Mouse (Mus musculus): ENCODE results near the gene Top2a. TPM values are rescaled to one million over a fixed set of nuclear protein-coding genes. Genes with fewer than 3 reads are reported as not detected.

Gene Top2a
- polyA plus RNA-seq, 1 experiment from 2014 or later: 20.4 TPM

DNA sequence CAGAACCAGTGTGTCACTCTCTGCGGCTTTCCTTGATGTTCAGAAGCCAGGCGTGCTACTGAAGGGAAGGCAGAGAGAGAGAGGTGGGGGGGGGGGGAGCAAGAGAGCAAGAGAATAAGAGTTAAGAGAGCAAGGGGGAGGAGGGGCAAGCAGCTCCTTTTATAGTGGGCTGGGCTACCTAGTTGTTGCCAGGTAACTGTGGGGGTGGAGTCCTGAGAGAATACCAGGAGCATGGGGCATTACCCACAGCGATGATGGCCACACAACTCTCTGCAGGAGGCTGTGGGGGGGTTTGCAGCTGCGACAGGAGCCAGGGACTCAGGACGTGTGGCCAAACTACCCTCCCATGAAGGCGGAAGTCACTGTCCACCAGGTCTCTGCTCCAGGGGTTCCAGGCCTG, 1.9 kb upstream of the Top2a start:
- Histone ChIP-seq H3K9ac (ENCODE audit: low read depth, low read length) (no peak overlapping the region), H3K4me2 (ENCODE audit: low read length) (no peak overlapping the region), H3K4me1 (ENCODE audit: control insufficient read depth, insufficient read depth, low read length) (peaks cover 6% of the 10 kb centered on the region), H3K27me3 (ENCODE audit: control insufficient read depth, insufficient read depth, low read depth, low read length) (no peaks in the 10 kb centered on the region), H3K27ac (ENCODE audit: low read length) (no peak overlapping the region), H3K9me3 (replicated peaks; ENCODE audit: control insufficient read depth, low read length, poor library complexity, severe bottlenecking) (no peaks in the 10 kb centered on the region), H3K36me3 (ENCODE audit: control insufficient read depth, insufficient read depth, low read length) (no peaks in the 10 kb centered on the region), H3K4me3 (ENCODE audit: low read depth, low read length) (no peak overlapping the region)
- WGBS: 87% methylated on average over 6 of the region's 6 CpGs
- ATAC-seq: no peak

DNA sequence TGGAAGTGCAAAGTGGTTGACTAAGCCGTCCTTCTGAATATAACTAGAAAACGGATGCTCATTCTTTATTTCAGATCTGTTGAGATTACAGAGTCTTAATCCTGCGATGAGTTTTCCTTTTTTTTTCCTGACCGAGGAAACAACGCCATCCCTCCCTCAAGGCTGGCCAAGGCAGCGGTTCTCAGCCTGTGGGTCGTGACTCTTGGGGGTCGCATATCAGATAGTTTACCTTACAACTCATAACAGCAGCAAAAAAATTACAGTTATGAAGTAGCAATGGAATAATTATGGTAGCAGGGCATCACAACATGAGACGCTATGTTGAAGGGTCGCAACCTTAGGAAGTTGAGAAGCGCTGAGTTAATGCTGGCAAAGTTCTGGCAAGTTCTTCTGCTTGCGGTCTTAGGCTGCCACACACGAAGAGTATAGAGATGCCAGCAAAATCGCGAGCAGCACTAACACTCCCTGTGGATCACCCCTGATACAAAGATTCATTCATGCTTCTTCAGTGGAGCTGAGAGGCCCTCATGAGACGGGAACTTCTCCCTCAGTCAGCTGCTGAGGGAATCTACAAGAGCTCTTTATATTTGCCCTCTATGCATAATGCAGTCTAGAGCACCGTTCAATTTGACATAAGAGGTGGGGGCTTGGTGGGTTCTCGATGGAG, 612 bp upstream of the Top2a start:
- peak; percentile 40; the same call in 1 of the 2 replicates for ATAC-seq
- H3K4me1 ChIP-seq (ENCODE audit: control insufficient read depth, insufficient read depth, low read length): peaks cover 6% of the 10 kb centered on the region
- H3K27ac ChIP-seq (ENCODE audit: low read length): no peak overlapping the region
- H3K9ac ChIP-seq (ENCODE audit: low read depth, low read length): peak overlapping the region; percentile 60; the same call in 1 of the 2 replicates
- H3K36me3 ChIP-seq (ENCODE audit: control insufficient read depth, insufficient read depth, low read length): no peaks in the 10 kb centered on the region
- peak overlapping the region; percentile 43 for H3K4me3 ChIP-seq (ENCODE audit: low read depth, low read length)
- H3K4me2 ChIP-seq (ENCODE audit: low read length): peak overlapping the region; percentile 56
- H3K9me3 ChIP-seq (replicated peaks; ENCODE audit: control insufficient read depth, low read length, poor library complexity, severe bottlenecking): no peaks in the 10 kb centered on the region
- H3K27me3 ChIP-seq (ENCODE audit: control insufficient read depth, insufficient read depth, low read depth, low read length): no peaks in the 10 kb centered on the region
- 47% methylated on average over 18 of the region's 18 CpGs for WGBS

DNA sequence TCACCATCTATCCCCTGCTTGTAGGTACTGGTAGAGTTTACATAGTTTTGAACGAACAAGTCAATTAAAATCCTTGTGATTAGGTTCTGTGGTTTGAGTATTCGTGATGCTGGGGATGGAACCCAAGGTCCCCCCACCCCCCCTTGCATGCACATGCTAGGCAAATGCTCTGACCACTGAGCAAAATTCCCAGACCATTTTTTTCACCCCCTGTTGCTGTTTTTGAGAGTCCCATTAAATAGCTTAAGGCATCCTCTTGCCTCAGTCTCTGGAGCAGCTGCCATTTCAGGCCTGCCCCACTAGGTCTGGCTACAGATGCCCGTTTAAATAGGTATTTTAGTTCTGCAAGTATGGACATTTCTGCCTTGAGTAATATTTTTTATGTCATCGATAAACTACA, 895 bp downstream of the Top2a start:
- Histone ChIP-seq H3K9me3 (replicated peaks; ENCODE audit: control insufficient read depth, low read length, poor library complexity, severe bottlenecking) (no peaks in the 10 kb centered on the region), H3K27me3 (ENCODE audit: control insufficient read depth, insufficient read depth, low read depth, low read length) (no peaks in the 10 kb centered on the region), H3K27ac (ENCODE audit: low read length) (no peak overlapping the region), H3K4me2 (ENCODE audit: low read length) (peak overlapping the region; percentile 93; the same call in 1 of the 2 replicates), H3K9ac (ENCODE audit: low read depth, low read length) (no peak overlapping the region), H3K4me3 (ENCODE audit: low read depth, low read length) (peak overlapping the region; percentile 63; the same call in 1 of the 2 replicates), H3K36me3 (ENCODE audit: control insufficient read depth, insufficient read depth, low read length) (no peaks in the 10 kb centered on the region), H3K4me1 (ENCODE audit: control insufficient read depth, insufficient read depth, low read length) (peaks cover 6% of the 10 kb centered on the region)
- ATAC-seq: no peak
- 8% methylated on average over 4 of the region's 4 CpGs for WGBS

DNA sequence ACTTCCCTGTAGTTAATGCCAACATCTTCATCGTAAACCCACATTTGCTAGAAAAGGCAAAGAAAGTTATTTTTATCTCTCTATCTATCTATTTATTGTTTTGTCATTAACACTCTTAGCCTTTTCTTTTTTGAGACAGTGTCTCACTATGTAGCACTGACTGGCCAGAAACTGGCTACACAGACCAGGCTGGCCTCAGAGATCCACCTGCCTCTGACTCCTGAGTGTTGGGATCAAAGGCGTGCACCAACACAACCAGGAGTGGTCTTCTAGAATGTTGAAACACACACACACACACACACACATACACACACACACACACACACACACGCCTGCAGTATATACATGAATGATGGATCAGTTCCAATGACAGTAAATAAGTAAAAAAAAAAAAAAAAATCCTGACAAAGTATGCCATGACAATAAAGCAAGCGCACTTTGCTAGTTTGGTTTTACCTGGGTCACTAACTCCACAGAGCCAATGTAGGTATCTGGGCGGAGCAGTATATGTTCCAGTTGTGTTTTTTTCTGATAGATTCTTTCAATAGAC, 1.5 kb downstream of the Top2a start:
- no peak for ATAC-seq
- Histone ChIP-seq H3K27me3 (ENCODE audit: control insufficient read depth, insufficient read depth, low read depth, low read length) (no peaks in the 10 kb centered on the region), H3K9me3 (replicated peaks; ENCODE audit: control insufficient read depth, low read length, poor library complexity, severe bottlenecking) (no peaks in the 10 kb centered on the region), H3K4me3 (ENCODE audit: low read depth, low read length) (no peak overlapping the region), H3K36me3 (ENCODE audit: control insufficient read depth, insufficient read depth, low read length) (no peaks in the 10 kb centered on the region), H3K4me2 (ENCODE audit: low read length) (no peak overlapping the region), H3K27ac (ENCODE audit: low read length) (no peak overlapping the region), H3K9ac (ENCODE audit: low read depth, low read length) (no peak overlapping the region), H3K4me1 (ENCODE audit: control insufficient read depth, insufficient read depth, low read length) (peaks cover 6% of the 10 kb centered on the region)
- 77% methylated on average over 5 of the region's 5 CpGs for WGBS

DNA sequence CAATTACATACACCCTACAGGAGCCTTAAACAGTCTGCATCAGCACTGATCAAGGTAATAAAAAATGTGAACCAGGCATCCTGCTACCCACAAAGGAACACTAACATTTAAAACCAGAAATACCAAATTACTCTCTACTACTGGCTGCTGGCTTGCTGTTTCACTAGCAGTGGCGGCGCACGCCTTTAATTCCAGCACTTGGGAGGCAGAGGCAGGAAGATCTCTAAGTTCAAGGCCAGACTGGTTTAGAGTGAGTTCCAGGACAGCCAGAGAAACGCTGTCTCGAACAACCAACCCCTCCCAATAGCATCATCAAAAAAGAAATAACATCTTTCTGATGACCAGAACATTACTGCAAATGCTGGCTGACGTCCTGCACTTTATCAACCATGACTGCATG, 4.1 kb downstream of the Top2a start:
- no peak overlapping the region for H3K4me3 ChIP-seq (ENCODE audit: low read depth, low read length)
- whole genome bisulfite sequencing: 97% methylated on average over 6 of the region's 6 CpGs

DNA sequence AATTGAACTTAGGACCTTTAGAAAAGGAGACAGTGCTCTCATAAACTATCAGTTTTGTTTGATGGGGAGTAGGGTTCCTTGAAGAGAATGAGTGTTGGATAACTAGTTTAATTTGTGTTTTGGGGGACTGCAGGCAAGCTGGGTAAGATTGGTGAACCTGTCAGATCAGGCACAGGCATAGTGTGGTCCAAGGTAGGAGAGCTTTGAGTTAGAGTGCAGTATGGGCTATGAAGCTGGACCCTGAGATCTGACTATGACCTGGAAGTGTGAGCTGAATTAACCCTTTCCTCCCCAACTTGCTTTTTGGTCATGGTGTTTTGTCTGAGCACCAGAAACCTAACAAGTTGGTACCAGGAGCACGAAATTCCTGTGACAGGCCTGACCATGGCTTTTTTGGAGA, 10.1 kb downstream of the Top2a start:
- Histone ChIP-seq H3K9ac (ENCODE audit: low read depth, low read length) (no peak overlapping the region), H3K9me3 (replicated peaks; ENCODE audit: control insufficient read depth, low read length, poor library complexity, severe bottlenecking) (no peaks in the 10 kb centered on the region), H3K36me3 (ENCODE audit: control insufficient read depth, insufficient read depth, low read length) (no peaks in the 10 kb centered on the region), H3K27me3 (ENCODE audit: control insufficient read depth, insufficient read depth, low read depth, low read length) (no peaks in the 10 kb centered on the region), H3K27ac (ENCODE audit: low read length) (no peak overlapping the region), H3K4me1 (ENCODE audit: control insufficient read depth, insufficient read depth, low read length) (no peaks in the 10 kb centered on the region), H3K4me3 (ENCODE audit: low read depth, low read length) (no peak overlapping the region), H3K4me2 (ENCODE audit: low read length) (no peak overlapping the region)
- no peak for ATAC-seq
- 86% methylated on average over 1 of the region's 1 CpGs for WGBS

More for the DNA sequence above, 4.1 kb downstream of the Top2a start:
- no peak overlapping the region for H3K27ac ChIP-seq (ENCODE audit: low read length)
- ATAC-seq: no peak
- peaks cover 6% of the 10 kb centered on the region for H3K4me1 ChIP-seq (ENCODE audit: control insufficient read depth, insufficient read depth, low read length)
- no peak overlapping the region for H3K4me2 ChIP-seq (ENCODE audit: low read length)
- H3K9me3 ChIP-seq (replicated peaks; ENCODE audit: control insufficient read depth, low read length, poor library complexity, severe bottlenecking): no peaks in the 10 kb centered on the region
- H3K9ac ChIP-seq (ENCODE audit: low read depth, low read length): no peak overlapping the region
- H3K36me3 ChIP-seq (ENCODE audit: control insufficient read depth, insufficient read depth, low read length): no peaks in the 10 kb centered on the region
- H3K27me3 ChIP-seq (ENCODE audit: control insufficient read depth, insufficient read depth, low read depth, low read length): no peaks in the 10 kb centered on the region

DNA sequence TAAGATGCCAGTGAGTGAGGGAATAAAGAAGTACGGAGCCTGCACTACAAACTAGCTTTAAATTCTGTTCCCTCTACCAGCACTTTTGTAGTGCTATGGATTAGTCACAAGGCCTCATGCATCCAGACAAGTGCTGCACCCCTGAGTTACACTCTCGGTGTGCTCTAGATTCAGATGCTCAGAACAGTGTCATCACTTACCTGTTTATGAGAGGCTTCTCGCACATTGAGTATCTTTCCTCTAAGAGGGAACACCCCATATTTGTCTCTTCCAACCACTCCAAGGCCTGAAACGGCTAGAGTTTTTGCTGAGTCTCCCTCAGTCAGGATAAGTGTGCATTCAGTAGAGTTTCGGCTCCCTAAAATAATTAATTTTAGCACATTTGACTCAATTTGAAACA, 13.3 kb downstream of the Top2a start:
- no peak overlapping the region for H3K4me3 ChIP-seq (ENCODE audit: low read depth, low read length)
- H3K27ac ChIP-seq (ENCODE audit: low read length): no peak overlapping the region
- WGBS: 95% methylated on average over 5 of the region's 5 CpGs
- H3K4me2 ChIP-seq (ENCODE audit: low read length): no peak overlapping the region
- H3K4me1 ChIP-seq (ENCODE audit: control insufficient read depth, insufficient read depth, low read length): no peaks in the 10 kb centered on the region
- no peaks in the 10 kb centered on the region for H3K36me3 ChIP-seq (ENCODE audit: control insufficient read depth, insufficient read depth, low read length)
- ATAC-seq: no peak
- no peaks in the 10 kb centered on the region for H3K27me3 ChIP-seq (ENCODE audit: control insufficient read depth, insufficient read depth, low read depth, low read length)
- H3K9me3 ChIP-seq (replicated peaks; ENCODE audit: control insufficient read depth, low read length, poor library complexity, severe bottlenecking): no peaks in the 10 kb centered on the region
- H3K9ac ChIP-seq (ENCODE audit: low read depth, low read length): no peak overlapping the region

DNA sequence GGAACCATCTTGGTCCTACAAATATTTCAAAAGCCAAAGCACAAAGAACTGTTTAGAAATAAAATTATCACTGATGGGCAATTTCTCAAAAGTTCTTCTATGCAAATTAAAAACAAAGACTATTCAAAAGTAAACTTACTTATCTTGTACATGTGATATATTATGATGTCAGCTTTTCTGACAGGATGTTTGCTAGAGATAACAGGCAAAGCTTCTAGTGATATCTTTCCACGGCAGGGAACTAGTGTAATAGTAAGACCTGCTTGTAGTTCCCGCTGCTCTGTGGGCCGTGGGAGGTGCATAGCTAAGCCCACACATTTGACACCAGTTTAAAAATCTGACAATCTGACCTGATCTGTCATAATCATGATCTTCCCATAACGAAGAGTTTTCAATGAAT, 13.9 kb downstream of the Top2a start:
- Histone ChIP-seq H3K4me1 (ENCODE audit: control insufficient read depth, insufficient read depth, low read length) (no peaks in the 10 kb centered on the region), H3K9ac (ENCODE audit: low read depth, low read length) (no peak overlapping the region), H3K36me3 (ENCODE audit: control insufficient read depth, insufficient read depth, low read length) (no peaks in the 10 kb centered on the region), H3K27me3 (ENCODE audit: control insufficient read depth, insufficient read depth, low read depth, low read length) (no peaks in the 10 kb centered on the region), H3K4me3 (ENCODE audit: low read depth, low read length) (no peak overlapping the region), H3K27ac (ENCODE audit: low read length) (no peak overlapping the region), H3K4me2 (ENCODE audit: low read length) (no peak overlapping the region), H3K9me3 (replicated peaks; ENCODE audit: control insufficient read depth, low read length, poor library complexity, severe bottlenecking) (no peaks in the 10 kb centered on the region)
- ATAC-seq: no peak
- 88% methylated on average over 4 of the region's 4 CpGs for WGBS

DNA sequence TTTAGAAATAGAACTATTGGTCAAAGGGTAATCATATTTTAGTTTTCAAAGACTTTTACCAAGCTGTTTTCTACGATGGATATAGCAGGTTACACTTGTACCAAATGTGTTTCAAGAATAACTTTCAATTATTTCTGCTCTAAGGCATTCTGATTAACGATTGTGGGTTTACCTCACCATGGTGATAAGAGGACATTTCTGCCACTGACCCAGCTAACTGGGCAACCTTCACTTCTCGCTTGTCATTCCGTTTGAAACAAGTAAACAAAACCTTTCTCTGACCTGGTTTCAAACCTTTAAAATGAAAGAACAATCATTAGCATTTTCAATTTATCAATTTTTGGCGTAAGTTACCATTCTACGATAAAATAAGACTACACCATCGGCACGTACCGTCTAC, 17.2 kb downstream of the Top2a start:
- no peak overlapping the region for H3K9ac ChIP-seq (ENCODE audit: low read depth, low read length)
- no peaks in the 10 kb centered on the region for H3K9me3 ChIP-seq (replicated peaks; ENCODE audit: control insufficient read depth, low read length, poor library complexity, severe bottlenecking)
- no peak overlapping the region for H3K27ac ChIP-seq (ENCODE audit: low read length)
- no peak for ATAC-seq
- no peak overlapping the region for H3K4me2 ChIP-seq (ENCODE audit: low read length)
- no peaks in the 10 kb centered on the region for H3K27me3 ChIP-seq (ENCODE audit: control insufficient read depth, insufficient read depth, low read depth, low read length)
- no peaks in the 10 kb centered on the region for H3K4me1 ChIP-seq (ENCODE audit: control insufficient read depth, insufficient read depth, low read length)
- no peaks in the 10 kb centered on the region for H3K36me3 ChIP-seq (ENCODE audit: control insufficient read depth, insufficient read depth, low read length)
- 96% methylated on average over 9 of the region's 9 CpGs for WGBS
- H3K4me3 ChIP-seq (ENCODE audit: low read depth, low read length): no peak overlapping the region
